Mouse (Mus musculus): ENCODE data around the gene Nmur1. TPM values are rescaled to one million over a fixed set of nuclear protein-coding genes. Genes with fewer than 3 reads are reported as not detected.

The Nmur1 gene
- total RNA-seq, 2 experiments from 2014 or later = 0.63 TPM; not detected in 1

- intact Hi-C loops (cut with DNase I) = no loop called here
- peak in 1 of 2 experiments; percentile 39 for DNase-seq (ENCODE audit: extremely low spot score in 1 of 2, low spot score in 2 of 2)
Measured at GRCm38 (mm10) chr1:86379161-86379569, 46.9 kb downstream of the Nmur1 start.

DNA sequence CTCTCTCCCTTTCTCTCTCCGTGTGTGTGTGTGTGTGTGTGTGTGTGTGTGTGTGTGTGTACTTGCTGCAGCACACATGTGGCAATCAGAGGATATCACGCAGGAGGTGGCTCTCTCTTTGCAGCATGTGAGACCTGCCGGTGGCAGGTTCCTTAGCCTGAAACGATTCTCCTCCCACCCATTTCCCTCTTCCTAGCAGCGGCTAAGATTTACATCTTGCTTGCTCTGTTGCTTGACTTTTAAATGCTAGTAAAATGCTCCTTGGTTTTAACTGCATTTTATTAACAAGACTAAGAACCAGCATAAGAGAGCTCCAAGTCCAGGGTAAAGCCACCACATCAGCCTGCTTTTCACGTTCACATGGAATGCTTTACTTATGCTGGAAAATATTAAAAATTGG lies 47.4 kb downstream of the Nmur1 start:
- intact Hi-C loops (cut with DNase I) = no loop called here
- no peak for DNase-seq (ENCODE audit: extremely low spot score in 1 of 2, low spot score in 2 of 2)

GRCm38 (mm10) chr1:86376354-86376753 lies 49.7 kb downstream of the Nmur1 start:
- no peak for DNase-seq (ENCODE audit: extremely low spot score in 1 of 2, low spot score in 2 of 2)
- intact Hi-C loops (cut with DNase I) = no loop called here

DNA sequence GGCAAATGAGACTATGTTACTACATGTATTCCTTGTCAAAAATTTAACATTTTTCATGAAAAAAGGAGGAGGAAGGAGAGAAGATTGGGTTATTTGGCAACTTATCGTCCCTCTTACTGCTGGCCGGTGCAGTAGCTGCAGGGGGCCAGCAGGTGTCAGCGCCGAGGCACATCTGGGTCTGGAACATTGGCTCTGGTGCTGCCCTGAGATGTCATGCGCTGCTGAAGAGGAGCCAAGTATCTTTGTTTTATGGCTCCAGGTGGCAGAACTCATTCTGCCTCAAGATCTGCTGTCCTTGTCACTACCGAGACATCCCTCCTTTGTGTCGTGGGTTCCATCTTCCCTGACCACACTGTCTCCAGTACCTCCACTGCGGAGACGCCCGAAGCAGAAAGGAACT lies 54.0 kb downstream of the Nmur1 start:
- intact Hi-C loops (cut with DNase I) = loop anchor here (5.0 kb wide), 1 partner anchor 55 kb away; the partner anchor contains the start of genes Nmur1 and Tex44

GRCm38 (mm10) chr1:86368086-86368485 lies 57.9 kb downstream of the Nmur1 start:
- intact Hi-C loops (cut with DNase I) = no loop called here
- no peak for DNase-seq (ENCODE audit: extremely low spot score in 1 of 2, low spot score in 2 of 2)

More for the DNA sequence above, 54.0 kb downstream of the Nmur1 start:
- DNase-seq (ENCODE audit: extremely low spot score in 1 of 2, low spot score in 2 of 2) = peak in 1 of 2 experiments; percentile 69

DNA sequence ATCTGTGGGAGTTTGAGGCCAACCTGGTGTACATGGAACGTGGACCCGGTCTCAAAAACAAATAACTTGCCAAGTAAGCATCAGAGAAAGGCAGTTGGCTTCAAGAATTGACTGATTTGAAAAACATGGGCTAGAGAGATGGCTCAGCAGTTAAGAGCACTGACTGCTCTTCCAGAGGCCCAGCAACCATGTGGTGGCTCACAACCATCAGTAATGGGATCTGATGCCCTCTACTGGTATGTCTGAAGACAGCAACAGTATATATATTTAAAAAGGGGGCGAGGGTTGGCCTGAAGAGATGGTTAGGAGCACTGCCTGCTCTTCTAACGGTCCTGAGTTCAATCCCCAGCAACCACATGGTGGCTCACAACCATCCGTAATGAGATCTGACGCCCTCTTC lies 62.4 kb downstream of the Nmur1 start:
- DNase-seq (ENCODE audit: extremely low spot score in 1 of 2, low spot score in 2 of 2) = no peak
- intact Hi-C loops (cut with DNase I) = no loop called here

- intact Hi-C loops (cut with DNase I) = no loop called here
- no peak for DNase-seq (ENCODE audit: extremely low spot score in 1 of 2, low spot score in 2 of 2)
Measured at GRCm38 (mm10) chr1:86361852-86362615, 64.0 kb downstream of the Nmur1 start.

GRCm38 (mm10) chr1:86360441-86360840 lies 65.6 kb downstream of the Nmur1 start:
- intact Hi-C loops (cut with DNase I) = no loop called here
- DNase-seq (ENCODE audit: extremely low spot score in 1 of 2, low spot score in 2 of 2) = no peak

DNA sequence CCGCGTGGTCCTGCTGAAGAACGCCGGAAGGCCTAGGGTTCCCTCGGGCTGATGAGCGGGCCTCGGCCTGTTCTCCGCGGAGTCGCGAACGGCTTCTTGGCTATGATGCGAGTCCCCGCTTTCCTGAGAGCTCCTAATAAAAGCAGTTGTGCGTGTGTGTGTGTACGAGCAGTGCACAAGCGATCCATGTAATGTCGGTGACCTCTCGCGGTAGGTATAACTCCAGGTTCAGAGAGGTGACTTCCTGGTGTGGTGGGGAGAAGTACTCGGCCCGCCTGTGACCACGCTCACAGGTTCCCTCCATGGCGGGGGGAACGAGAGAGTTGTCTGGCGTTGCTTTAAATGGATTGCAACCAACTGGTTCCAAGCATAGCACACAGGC lies 66.2 kb downstream of the Nmur1 start:
- peak in 1 of 2 experiments; percentile 49 for DNase-seq (ENCODE audit: extremely low spot score in 1 of 2, low spot score in 2 of 2)
- intact Hi-C loops (cut with DNase I) = loop anchor here (5.0 kb wide), 1 partner anchor 267 kb away; no protein-coding TSS in a partner anchor

GRCm38 (mm10) chr1:86358906-86359797 lies 66.9 kb downstream of the Nmur1 start, which contains the start of gene Ncl:
Ncl (minus strand) TSS chr1:86359400.
- intact Hi-C loops (cut with DNase I) = loop anchor here (5.0 kb wide), 1 partner anchor 267 kb away; no protein-coding TSS in a partner anchor
- DNase-seq (ENCODE audit: extremely low spot score in 1 of 2, low spot score in 2 of 2) = peak; percentile 97 to 99

DNA sequence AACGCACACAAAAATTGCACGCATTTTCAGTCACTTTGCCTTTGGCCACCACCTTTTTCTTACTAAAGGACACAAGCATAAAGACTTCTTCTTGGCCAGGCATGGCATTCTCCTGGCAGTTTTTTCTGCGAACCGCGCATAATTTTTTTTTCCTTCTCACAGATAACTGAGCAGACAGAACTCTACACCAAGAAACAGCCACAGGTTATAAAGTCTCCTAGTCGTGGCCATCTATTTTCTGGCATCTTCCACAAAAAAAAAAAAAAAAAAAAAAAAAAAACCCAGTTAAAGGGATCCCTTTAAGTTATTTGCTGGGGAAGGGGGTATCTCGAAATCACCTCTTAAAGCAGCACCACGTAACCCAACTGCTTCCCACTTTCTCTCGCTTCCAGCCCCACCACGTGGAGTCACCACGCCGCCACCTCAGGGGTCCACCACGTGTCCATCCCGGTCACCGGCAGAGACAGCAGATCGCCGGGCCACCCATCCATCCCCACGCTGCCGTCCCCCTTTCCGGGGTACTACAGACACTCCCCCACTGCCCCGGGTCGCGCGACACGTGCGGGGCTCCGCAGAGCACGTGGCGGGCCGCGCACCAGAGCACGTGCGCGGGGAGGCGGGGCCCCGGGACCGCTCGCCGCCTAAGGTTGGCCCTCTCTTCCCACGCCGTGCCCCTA lies 67.7 kb downstream of the Nmur1 start:
- intact Hi-C loops (cut with DNase I) = loop anchor here (5.0 kb wide), 1 partner anchor 266 kb away; no protein-coding TSS in a partner anchor
- DNase-seq (ENCODE audit: extremely low spot score in 1 of 2, low spot score in 2 of 2) = no peak

DNA sequence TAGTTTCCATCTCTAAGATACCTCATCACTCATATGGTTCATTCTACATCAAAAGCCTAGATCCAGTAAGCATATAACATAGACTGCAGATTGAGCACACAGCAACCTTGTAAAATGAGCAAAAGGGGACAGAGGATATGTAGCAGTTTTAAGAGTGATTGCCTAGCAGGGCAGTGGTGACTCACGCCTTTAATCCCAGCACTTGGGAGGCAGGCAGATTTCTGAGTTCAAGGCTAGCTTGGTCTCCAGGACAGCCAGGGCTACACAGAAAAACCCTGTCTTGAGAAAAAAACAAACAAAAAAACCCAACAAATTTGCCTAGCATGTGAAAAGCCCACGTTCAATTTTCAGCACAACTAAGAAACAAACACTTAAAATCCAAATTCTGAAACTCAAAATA lies 71.8 kb downstream of the Nmur1 start:
- intact Hi-C loops (cut with DNase I) = loop anchor here (5.0 kb wide), 1 partner anchor 147 kb away; no protein-coding TSS in a partner anchor
- DNase-seq (ENCODE audit: extremely low spot score in 1 of 2, low spot score in 2 of 2) = no peak

DNA sequence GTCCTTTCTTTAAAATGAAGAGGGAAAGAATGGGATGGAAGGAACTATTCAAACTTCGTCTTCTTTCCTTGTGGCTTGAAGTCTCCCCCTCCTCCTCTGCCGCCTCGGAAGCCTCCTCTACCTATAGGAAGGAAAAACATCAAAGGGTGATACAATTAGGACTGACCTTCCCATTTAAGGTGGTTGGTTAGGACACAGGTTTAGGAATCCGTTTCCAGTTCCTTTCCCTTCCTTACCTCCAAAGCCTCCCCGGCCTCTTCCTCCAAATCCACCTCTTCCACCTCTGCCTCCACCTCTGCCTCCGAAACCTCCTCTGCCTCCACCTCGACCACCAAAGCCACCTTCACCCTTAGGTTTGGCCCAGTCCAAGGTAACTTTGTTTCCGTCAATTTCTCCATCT lies 75.5 kb downstream of the Nmur1 start:
- intact Hi-C loops (cut with DNase I) = loop anchor here (5.0 kb wide), 1 partner anchor 143 kb away; no protein-coding TSS in a partner anchor
- no peak for DNase-seq (ENCODE audit: extremely low spot score in 1 of 2, low spot score in 2 of 2)

DNA sequence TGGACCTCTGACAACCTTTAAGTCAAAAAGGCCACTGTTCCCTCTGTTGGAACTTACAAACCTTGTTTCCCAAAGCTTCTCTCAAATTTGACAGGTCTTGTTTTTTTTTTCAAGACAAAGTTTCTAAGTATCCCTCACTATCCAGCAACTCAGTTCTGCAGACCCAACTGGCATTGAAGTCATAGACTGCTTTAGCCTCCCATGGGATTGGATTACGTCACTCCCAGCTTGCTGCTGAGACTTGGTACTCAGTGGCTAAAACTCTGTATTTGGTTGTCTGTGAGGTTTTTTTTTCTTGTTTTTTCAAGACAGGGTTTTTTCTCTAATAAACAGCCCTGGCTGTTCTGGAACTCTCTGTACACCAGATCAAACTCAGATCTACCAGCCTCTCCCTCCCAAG lies 76.3 kb downstream of the Nmur1 start:
- DNase-seq (ENCODE audit: extremely low spot score in 1 of 2, low spot score in 2 of 2) = no peak
- intact Hi-C loops (cut with DNase I) = loop anchor here (5.0 kb wide), 1 partner anchor 142 kb away; no protein-coding TSS in a partner anchor

DNA sequence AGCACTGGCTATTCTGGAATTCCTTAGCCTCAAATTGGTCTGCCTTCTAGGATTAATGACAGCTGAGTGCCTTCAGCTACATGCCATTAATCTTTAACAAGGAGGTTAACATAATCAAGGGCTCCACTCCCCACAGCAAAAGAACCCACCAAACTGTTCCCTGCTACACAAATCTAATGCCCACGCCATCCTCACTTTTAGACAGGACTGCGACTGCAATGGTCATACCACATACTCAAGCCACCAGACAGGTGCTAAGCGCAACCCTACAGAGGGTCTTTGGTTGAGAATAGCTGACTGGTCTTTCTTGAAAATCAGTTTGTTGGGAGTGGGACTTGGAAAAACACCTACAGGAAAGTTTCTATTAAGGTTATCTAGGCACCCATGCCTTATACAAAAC lies 76.8 kb downstream of the Nmur1 start:
- no peak for DNase-seq (ENCODE audit: extremely low spot score in 1 of 2, low spot score in 2 of 2)
- intact Hi-C loops (cut with DNase I) = no loop called here

GRCm38 (mm10) chr1:86348801-86349200 lies 77.2 kb downstream of the Nmur1 start:
- DNase-seq (ENCODE audit: extremely low spot score in 1 of 2, low spot score in 2 of 2) = no peak
- intact Hi-C loops (cut with DNase I) = no loop called here

DNA sequence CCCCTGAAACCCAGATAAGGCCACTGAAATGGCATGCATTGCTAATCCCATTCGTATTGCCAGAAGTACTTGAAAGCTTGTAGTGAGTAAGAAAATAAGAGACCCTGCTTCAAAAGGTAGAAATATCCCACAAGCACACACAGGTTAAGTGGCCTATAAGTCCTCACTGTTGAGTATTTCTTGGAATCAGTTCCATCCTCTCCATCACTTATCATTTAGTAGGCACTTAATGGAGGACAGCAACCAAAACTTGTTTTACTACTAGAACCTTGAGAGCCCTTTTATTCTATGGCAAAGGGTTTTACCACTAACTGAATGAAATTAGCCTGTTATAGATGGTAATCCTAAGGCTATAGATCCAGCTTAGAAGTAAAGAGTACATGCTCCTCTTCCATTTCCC lies 77.9 kb downstream of the Nmur1 start:
- DNase-seq (ENCODE audit: extremely low spot score in 1 of 2, low spot score in 2 of 2) = no peak
- intact Hi-C loops (cut with DNase I) = no loop called here

GRCm38 (mm10) chr1:86347716-86348045 lies 78.3 kb downstream of the Nmur1 start:
- no peak for DNase-seq (ENCODE audit: extremely low spot score in 1 of 2, low spot score in 2 of 2)
- intact Hi-C loops (cut with DNase I) = no loop called here

Data from left cerebral cortex, postnatal 10 days (tissue).